Mouse (Mus musculus) right cerebral cortex, postnatal 25 days (tissue): ENCODE data around the gene Slc3a1.

ENCODE experiments used
- DNase-seq: peaks from one replicate; pipeline ENCODE4 v3.0.0; 2022

Gene Slc3a1

DNA sequence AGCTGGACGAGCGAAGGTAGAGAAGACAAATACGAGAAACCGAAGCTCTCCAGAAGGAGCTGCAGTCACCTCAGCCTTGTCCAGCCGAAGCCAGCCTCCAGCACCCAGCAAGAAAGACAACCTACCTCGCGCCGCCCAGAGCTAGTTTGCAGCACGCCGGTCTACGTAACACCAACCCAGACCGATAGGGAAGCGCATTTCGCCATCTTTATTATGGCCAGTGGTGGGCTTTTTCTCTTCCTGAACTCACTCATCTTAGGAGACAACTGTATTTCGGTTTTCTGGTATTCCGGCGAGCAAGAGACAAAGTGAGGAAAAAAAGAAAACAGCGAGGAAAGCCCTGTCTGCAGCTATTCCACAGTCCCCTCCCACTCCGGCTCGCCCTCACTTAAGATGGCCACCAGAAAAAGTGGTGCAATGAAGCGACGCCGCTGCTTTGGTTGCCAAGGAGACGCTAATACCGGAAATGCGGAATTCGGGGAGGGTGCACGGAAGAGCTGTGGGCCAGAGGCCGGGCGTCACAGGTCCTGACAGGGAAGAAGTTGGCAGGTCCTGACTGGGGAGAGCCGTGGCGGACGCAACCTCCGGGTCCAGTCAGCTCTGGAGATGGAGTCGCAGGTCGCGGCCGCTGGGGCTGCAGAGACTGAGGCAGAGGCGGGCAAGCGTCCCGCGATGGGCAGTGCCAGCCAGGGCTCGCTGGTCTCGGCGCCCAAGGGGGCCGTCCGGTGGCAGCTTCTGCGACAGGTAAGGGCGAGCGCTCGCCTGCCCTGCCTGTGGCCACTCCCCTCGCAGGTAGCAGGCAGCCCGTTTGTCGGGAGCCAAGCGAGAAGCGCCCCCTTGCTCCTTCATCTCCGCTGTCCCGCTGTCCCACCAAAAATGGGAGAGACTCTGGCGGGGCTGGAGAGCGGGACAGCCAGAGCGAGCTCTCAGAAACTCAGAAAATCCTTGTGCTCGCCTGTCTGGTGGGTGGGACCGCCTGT lies 62.2 kb downstream of the Slc3a1 start, which contains the start of the genes Prepl and Camkmt:
TSS of gene Prepl (minus strand) at position 122 of the 980 bp plus-strand sequence.
TSS of gene Camkmt (plus strand) at position 433 of the 980 bp plus-strand sequence.
- DNase-seq: peak; percentile 92

- DNase-seq: no peak
Observed at GRCm38 (mm10) chr17:85091762-85092161, 63.6 kb downstream of the Slc3a1 start.

DNA sequence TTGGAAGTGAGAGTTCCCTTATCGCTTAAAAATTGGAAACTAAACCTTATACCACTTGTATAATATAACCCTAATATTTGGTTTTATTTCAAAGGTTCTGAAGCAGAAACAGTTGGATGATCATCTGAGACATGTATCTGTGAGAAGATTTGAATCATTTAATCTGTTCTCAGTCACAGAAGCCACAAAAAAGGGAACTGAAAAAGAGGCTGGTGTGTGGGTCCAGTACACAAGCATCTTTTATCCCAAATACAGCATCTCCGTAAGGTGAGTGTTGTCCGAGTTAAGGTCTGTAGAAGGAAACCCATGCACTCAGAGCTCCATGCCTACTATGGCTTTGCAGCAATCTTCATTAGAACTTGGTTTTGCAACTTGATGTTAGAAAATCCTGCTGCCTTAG lies 68.2 kb downstream of the Slc3a1 start:
- no peak for DNase-seq

DNA sequence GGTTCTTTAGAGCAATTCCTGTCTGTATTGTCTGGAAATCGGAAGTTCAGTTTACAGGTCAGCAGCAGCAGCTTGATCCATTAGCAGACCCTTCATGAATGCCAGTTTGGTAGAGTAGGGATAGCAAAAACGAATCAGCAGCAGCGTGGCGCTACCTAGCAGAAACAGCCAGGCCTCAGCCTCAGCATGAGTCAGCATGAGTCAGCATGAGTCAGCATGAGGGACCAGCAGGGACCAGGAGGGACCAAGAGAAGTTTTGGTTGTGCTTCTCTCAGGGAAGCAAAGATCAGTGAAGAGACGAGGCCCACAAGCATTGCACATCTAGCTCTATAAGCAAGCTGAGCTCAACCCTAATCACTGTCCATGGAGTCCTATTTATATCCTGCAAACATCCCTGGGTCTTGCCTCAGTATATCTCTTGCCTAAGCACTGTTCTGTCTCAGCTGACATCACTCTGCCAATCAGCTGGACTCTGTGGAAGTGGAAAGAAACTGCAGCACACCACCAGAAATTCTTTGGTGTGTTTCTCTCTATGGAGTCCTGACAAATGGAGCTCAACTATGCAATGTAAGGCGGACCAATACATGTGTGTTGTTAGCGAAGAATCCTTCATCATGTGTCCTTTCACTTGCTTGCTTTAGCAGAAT lies 70.6 kb downstream of the Slc3a1 start:
- DNase-seq: no peak

- no peak for DNase-seq
Observed at GRCm38 (mm10) chr17:85100232-85100631, 72.1 kb downstream of the Slc3a1 start.

GRCm38 (mm10) chr17:85101751-85102150 lies 73.6 kb downstream of the Slc3a1 start:
- DNase-seq: no peak

DNA sequence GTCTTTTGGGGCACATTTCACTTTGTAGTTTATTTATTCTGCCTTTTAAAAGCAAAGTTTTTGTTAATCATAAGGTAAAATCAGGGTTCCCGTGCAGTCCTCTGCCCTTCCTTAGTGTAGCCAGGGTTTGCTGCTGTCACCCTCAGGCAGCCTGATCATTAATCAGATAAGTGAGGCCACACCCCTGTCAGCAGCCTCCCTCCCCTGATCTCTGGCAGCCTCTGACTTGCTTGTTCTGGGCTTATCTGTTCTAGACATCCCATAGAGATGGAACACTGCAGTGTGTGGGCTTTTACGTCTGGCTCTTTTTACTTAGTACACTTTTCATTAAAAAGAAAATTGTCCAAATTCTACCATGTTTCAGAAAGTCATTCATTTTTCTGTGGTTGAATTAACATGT lies 75.1 kb downstream of the Slc3a1 start:
- no peak for DNase-seq

DNA sequence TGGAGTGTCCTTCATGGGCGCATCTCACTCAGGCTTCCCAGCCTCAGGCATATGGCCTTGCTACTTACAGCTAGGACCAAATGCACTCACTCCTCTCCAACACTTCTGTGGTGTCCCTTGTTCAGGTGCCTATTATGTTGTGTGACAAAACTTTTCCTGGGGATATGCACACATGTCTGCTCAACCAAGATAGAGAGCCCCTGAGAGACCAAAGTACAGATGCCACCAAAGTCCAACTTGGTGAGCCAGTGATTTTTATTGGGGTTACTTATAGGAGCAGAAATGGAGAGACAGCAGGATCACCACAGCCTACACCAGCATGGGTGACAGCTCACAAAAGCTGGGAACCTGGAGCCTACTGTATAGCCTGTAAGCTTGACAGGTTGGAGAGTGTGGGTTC lies 82.5 kb downstream of the Slc3a1 start:
- DNase-seq: no peak

DNA sequence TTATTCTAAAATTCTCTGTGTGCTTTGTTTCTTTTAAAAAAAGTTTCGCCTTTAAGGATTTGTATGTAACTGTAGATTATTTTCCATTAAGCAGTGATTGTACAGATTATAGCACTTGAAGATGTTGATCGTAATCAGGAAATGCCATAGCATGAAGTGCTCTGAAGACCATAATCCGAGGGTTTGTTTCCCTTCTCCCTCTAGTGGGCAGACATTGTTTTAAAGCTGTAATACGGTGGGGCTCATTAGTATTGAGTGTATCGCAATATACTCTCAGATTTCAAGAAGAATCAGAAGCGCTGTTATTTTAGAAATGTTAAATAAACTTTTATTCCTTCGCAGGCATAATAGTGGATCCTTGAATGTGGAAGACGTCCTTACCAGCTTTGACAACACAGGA lies 85.3 kb downstream of the Slc3a1 start:
- no peak for DNase-seq
